Mouse (Mus musculus) T-helper 17 cell (primary cell): ENCODE results near the gene Dennd2c.

Experiments used
- in situ Hi-C, 2 experiments: fragments of 300-600 bp; cut with MboI, MseI; formaldehyde crosslinking; loops; 1 replicate in 1 of 2; 2 replicates in 1 of 2; pipeline ENCODE4 v1.15.1; 2025; ENCODE audit warnings: high pct_unique_total_duplicates in 2 of 2

Gene Dennd2c

GRCm38 (mm10) chr3:103211101-103211500, 108.7 kb downstream of the Dennd2c start:
- in situ Hi-C loops = loop anchor here (5.0 to 25.0 kb wide), 2 partner anchors 56 to 176 kb away; no protein-coding TSS in a partner anchor

DNA sequence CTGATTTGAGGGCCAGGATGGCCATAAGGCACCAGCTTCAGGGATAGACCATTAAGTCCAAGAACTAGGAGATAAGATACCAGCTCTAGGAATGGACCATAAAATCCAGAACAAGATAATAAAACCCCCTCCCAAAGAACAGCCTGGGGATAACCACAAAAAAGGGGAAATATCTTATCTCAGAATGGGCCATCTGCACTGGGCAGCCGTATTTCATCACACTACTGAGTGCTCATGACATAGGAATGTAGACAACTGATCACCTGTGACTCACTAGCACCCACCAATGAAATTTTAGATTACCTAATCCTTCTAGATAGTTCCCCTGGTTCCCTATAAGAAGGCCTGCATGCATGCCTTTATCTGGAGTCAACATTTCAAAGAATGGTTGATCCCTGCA, 109.7 kb downstream of the Dennd2c start:
- in situ Hi-C loops = loop anchor here (5.0 to 25.0 kb wide), 2 partner anchors 55 to 175 kb away; no protein-coding TSS in a partner anchor

GRCm38 (mm10) chr3:103213537-103213936, 111.1 kb downstream of the Dennd2c start:
- in situ Hi-C loops = loop anchor here (5.0 to 25.0 kb wide), 2 partner anchors 54 to 174 kb away; no protein-coding TSS in a partner anchor

DNA sequence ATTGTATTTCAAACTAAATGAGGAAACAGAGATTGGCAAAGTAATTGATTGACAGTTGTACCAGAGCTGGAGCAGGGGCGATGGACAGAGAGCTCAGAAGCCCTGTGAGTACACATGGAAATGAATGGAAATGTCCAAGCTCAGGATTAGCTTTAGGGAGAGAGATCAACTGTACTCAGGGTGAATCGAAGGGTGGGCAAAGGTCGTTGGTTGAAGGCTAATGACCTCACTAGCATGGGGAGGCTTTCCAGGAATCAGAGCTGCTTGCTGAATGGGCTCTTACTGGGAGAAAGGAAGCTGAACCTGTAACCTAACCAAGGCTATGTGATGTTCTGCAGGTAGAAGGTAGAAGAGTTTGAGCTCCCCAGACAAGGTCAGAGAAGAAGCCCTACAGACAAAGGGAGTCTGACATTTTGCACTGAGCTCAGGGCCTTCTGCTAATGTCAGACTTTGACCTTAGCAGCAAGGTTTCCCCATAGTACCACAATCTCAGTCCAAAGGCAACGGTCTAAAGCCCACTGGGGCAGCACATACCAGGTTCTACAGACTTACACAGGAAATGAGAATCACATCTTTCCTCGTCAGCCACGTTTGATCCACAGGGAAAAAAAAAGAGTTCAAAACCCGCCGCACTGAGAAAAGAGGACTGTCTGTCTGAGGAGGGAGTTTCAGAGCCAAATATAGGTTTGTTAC, 112.3 kb downstream of the Dennd2c start:
- in situ Hi-C loops = loop anchor here (5.0 to 25.0 kb wide), 2 partner anchors 53 to 173 kb away; no protein-coding TSS in a partner anchor

- in situ Hi-C loops = loop anchor here in 1 of 2 experiments (25.0 kb wide), 1 partner anchor 172 kb away; no protein-coding TSS in a partner anchor
Observed at GRCm38 (mm10) chr3:103215399-103215798, 113.0 kb downstream of the Dennd2c start.
